Mouse (Mus musculus): ENCODE measurements around the gene Pls1.

Pls1 gene

DNA sequence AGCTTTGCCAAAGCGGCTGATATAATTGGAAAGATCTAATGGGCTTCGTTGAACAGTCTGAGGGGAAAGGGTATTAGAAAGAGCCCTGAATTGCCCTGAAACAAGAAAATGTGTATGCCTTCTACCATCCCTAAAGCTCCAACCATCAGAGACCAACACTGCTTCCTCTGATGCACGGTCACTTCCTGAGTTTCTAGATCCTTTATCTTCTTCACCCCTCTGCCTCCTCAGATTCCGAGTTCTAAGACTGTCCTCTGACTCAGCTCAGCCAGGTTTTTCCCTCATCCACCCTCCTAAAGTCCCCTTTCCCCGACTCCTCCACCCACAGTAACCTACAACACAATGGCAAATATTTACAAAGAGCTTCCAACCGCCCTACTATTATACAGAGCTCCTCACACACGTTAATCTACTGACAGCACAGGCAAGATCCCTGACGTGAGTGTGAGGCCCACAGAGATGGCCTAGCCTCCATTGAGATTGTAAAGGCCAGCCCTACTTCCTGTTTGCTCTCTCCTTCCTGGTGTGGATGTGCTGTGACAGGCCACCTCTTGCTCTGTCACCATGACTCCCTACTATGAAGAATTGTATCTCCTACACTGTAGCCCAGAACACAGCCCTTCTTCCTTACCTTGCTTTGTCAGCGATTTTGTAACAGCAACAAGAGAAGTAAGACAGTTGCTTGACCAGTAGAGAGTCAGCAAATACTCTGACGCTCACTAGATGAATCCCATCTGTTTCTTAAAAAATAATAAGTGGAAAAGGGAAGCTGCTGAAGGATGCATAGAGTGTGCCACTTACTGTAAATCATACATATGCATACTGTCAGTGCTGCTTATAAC is 43.3 kb downstream of the Pls1 start:
- DNase-seq = no peak

DNA sequence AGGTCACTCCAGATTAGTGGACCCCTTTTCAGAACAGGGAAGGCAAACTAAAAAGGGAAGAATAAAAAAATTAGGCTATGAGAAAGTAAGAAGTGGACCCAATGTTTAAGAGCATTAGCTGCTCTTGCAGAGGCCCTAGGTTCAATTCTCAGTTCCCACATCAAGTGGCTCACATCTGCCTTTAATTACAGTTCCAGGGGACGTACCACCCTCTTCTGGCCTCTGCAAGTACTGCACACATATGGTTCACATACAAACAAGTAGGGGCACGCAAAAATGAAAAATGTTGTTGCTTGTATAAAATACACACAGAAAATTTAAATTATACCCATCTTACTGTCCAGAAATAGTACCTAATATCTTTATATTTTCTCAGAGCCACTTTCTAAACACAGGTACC is 48.8 kb downstream of the Pls1 start:
- no peak for DNase-seq

DNA sequence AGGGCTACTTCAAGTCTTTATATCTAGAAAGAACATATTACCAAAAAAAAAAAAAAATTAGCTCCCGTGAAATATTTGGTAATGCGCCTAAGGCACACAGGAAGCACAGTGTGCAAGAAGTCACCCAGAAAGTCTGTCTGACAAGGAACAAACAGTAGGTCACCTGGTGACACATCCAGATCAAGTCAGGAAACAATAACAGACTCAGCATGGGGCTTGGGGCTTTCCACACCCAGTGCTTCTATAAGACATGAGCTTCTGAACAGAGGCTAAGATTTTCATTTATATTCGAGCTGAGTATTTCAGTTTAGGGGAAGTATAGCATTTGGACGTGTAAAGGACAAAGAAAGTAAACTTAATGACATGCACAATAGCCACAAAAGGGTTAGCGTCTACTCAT is 49.3 kb downstream of the Pls1 start:
- DNase-seq = no peak

DNA sequence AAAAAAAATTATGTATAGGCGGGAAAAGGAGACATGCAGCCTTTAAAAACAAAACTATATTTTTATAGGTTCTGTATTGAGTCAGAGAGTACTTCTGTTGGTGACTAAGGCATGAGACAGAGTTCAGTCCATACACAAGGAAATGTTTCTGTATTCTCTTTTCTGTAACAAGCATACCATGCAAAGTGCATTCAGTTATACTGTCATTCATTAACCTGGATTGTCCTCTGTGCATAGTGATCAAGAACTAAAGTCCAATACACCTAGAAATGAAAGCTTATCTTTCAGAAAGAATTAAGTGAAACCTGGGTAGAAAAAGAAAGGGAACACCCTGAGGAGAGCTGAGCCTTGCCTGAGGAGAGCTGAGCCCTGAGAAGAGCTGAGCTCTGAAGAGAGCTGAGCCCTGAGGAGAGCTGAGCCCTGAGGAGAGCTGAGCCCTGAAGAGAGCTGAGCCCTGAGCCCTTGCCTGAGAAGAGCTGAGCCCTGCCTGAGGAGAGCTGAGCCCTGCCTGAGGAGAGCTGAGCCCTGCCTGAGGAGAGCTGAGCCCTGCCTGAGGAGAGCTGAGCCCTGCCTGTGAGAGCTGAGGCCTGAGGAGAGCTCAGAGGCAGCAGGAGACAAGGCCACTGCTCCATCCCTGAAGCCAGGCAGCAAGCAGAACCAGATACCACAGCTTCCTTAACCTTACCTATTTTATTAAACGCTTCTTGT is 49.9 kb downstream of the Pls1 start:
- DNase-seq = no peak

DNA sequence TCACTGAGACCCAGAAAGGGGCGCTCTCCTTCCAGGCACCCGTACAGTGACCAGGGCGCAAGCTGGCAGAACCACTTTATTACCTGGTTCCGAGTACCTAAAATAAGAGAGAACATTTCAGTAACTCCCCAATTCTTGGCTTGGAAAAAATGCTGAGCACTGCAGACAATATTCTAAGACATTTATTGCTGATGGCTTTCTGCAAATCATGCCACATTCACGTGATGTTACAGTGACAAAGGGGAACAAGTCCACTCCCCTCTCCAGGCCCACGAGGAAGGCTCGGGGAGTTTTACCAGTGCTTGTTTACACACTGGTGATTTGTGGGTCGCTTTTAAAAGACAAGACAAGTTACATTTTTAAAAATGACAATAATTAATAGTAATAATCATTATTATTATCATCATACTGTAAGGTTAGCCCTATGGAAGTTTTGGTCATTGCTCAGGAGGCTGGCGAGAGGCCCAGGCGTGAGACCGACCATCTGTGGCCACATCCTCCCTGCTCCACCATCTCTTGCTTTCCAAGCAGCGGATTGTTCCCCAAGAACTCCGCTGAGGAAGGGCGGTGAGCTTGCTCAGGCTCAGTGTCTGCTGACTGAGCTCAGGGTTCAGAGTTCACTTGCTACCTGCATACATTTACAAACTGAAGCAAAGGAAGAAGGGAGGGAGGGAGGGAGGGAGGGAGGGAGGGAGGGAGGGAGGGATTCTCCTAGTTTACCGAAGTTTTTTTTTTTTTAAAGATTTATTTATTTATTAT is 50.9 kb downstream of the Pls1 start:
- peak in 1 of 2 experiments; percentile 13 for DNase-seq

DNA sequence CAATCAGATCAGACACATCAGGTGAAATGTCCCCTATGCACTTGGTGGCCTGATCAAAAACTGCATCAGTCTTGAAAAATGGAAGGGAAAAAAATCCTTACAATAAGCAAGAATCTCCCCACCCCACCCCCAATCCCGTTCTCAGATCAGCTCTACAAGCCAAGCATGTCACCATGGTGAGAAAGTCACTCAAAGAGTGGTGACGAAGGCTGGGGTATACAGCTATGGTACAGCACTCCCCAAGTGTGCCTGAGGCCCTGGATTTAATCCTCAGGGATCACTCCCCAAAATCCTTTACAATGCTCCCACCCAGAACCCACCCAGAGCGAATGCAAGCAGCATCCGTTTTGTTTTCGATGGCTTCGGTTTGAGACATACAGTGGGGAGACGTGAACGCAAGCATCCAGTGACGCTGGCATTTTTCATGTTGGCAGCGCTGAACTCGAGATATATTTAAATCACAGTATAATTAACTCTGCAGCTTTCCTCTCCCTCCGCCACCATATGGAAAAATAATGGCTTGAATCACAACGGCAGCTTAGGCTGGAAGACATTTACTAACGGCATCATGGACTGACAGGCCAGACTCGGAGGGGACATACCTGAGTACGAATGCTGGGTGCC is 60.1 kb downstream of the Pls1 start:
- DNase-seq = no peak

DNA sequence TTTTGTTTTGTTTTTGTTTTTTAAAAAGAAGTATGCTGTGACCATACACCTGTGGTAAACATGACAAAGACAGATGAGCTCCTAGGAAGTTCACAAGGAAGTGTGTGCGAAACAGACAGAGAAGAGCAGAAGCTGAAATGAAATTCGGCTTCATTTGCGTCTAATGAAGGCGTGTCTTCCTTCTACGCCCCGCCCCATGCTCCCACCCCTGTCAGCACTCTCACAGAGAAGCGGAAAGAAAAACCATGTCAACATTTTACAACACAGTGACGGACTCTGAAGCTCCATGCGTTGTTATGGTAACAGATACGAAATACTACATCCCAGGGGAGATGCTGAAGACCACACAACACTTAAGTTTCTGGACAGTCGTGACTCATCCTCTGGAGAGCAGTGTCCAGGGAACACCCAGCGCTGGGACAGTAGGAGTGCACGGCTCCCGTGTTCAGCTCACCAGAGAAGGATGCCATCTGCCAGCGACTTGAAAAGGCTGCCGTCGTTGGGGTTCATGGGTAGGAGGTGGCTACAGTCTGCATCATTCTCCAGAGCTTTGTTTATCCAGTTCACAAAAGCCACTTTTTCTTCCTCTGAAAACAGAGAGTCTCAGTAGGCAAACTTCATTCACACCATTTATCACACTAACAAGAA is 61.3 kb downstream of the Pls1 start:
- DNase-seq = no peak

DNA sequence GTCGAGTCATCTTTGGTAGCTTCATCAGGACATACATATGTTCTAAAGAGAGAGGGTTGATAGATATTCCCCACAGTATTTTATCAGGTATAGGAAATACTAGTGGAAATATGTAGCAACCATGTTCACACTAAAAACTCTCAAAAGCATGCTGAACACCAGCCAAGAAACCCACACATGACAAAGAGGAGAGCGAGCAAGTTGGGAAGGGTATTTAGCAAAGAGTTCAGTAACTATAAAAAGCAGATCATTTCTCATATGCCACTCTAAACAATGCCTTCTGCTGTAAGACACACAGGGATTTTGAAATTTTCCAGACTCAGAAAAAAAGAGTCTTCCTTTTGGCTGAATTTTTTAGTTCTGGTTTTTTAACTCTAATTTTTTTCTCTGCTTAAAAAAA is 73.4 kb downstream of the Pls1 start:
- DNase-seq = no peak

DNA sequence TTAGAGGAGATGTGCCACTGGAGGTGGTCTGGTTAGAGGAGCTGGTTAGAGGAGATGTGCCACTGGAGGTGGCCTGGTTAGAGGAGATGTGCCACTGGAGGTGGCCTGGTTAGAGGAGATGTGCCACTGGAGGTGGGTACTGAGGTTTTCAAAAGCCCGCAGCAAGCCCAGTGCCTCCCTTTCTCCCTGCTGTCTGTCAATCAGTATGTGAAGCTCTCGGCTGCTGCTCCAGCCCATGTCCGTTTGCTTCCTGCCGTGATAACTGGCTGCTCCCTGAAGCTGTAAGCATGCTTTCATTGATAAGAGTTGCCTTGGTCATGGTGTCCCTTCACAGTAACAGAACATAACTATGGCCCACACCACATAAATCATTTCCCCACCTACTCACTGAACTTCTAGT is 81.9 kb downstream of the Pls1 start:
- no peak for DNase-seq

DNA sequence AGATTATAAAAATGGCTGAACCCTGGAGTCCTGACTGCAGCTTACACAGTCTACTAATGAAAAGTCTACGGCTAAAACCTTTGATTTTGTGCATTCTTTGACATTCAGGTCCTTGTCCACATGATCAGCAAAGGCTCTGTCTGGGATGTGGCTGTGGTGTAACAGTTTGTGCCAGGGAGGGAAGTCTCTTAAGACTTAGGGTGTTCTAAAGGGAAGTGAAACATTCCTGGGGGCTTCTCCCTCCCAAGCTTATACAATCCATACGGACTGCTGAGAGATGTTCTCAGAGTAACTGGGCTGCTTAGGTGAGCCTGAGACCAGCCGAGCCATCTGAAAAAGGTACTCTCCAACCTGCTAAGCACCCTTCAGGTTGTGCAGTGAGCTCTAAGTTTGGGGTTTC is 82.9 kb downstream of the Pls1 start:
- no peak for DNase-seq

DNA sequence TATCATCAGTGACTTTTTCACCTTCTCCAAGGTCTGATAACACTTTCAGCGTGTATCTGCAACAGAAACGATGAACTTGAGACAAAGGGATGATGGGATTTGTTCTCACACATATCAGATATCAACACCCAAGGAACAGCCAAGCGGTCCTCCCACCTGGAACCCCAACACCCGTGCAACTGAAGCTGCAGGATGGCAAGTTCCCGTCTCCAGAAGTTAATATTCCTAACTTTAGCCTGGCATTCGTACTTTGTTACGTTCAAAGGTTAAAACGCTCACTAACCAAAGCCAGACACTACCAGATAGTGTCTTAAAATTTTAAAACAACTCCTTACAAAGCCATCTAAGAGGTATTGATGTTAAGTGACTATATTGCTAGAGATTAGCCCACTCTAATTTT is 83.7 kb downstream of the Pls1 start:
- DNase-seq = no peak

DNA sequence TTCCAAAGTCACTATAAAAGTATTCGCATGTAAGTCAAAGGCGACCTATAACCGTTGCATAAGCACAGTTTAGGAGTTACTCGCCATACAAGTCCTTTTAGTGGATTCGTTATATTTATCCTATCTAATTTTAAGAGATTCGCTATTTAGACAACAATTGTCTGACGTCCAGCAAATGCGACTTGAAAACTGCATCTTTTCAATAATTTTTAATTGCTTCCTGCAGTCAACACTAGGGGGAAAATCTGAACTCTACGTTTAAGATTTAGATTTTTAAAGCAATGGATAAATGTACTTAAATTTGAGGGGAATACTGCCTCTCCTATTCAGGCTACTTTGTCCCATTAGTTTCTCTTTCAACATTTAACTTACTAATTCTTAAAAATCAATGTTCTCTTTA is 94.4 kb downstream of the Pls1 start:
- DNase-seq = no peak

DNA sequence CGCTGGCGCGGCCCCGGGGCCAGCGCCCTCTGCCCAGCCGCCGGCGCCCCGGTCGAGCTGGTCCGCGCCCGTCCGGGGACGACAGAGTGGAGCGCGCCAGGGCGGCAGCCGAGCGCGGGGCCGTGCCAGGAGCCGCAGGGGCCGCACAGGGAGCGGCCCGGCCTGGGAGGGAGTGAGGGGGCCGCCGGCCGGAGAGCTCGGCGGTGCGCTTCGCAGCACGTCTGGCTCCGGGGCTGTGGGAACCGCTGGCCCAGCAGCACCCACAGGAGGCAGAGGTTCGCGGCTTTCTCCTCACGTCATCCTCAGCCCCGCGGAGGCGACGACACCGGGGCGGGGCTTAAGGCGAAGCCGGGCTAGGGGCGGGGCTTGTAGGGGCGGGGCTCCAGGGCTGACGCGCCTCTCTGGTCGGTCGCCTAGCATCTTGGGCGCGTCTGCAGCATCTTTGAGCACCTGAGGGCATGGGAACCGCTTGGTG is 95.0 kb downstream of the Pls1 start, which contains the start of gene Trpc1:
Trpc1 (minus strand) TSS at position 339 of the 475 bp plus-strand sequence.
- DNase-seq = peak; percentile 88 to 93

DNA sequence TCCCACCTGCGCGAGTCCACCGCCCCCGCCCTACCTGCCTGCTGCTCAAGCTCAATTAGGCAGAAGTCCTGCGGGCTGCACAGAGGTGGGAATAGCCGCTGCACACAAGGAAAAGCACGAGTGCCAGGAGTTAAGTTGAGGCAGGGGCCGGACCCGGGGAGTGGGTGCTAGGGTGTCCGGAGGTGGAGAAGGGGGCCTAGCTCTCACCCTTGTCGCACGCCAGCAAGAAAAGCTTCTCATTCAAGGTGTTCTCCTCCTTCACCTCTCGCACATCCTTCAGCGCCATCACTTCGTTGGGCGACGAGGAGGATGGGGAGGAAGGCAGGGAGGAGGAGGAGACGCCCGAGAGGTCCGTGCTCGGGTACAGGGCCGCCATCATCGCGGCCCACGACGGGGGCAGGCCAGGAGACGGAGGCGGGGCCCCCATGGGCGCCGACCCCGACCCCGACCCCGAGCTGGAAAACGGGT is 95.6 kb downstream of the Pls1 start:
- peak; percentile 57 to 61 for DNase-seq

DNA sequence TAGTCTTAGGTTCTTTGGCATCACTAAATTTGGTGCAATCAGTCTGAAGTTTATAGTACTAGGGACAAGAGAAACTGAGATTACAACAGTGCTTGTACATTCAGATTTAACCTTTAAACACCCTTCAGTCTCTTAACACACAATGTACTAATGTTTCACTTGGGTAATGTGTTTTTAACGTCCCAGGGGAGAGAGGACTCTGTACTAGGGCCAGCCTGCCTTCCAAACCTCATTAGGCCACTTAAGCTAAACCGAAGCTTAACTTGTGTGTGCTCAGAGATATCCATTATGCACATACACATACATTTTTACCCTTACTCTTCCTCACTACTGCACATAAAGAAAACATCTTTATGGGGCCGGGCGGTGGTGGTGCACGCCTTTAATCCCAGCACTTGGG is 97.8 kb downstream of the Pls1 start:
- DNase-seq = no peak

DNA sequence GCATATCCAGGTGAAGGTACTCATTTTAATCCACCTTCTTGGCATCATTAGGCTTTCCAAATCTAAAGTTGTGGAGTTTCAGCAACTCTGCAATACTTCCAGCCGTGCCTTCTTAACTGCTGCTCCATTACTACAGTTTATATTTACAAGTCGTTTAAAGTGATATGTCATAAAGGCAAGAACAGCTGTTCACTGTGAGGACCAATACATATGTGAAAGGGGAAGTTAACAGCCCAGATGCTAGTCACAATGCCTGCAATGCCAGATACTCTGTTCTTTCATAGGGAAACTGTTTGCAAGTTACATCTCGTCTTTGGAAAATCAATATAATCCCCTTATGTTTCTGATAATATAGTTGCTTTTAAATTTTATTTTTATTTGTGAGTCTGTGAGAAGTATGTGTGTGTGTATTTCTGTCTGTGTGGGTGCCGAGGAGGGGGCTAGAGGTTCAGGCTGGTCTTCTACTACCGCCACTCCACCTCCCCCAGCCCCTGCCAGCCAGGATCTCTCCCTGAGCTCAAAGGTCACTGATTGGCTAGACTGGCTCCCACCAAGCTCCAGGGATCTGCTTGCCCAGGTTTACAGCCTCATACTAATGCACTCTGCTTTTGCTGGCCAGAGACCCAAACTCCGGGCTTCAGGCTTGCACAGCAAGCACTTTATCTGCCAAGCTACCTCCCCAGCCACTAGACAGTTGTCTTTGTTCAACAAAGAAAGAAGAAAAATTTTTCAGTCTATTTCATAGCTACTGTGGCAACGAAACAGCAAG is 100.1 kb downstream of the Pls1 start:
- DNase-seq = peak; percentile 10 to 16

DNA sequence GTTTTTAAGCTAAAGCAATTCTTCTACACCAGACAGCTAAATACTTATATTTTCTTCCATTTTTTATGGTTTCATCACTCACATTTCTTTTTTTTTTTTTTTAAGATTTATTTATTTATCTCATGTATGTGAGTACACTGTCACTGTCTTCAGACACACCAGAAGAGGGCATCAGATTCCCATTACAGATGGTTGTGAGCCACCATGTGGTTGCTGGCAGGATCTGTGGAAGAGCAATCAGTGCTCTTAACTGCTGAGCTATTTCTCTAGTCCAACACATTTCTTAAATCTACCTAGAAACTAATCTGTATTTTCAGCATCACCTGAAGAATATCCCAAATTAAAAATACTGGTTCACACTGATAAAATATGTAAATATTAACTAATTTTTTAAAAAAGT is 108.9 kb downstream of the Pls1 start:
- no peak for DNase-seq

DNA sequence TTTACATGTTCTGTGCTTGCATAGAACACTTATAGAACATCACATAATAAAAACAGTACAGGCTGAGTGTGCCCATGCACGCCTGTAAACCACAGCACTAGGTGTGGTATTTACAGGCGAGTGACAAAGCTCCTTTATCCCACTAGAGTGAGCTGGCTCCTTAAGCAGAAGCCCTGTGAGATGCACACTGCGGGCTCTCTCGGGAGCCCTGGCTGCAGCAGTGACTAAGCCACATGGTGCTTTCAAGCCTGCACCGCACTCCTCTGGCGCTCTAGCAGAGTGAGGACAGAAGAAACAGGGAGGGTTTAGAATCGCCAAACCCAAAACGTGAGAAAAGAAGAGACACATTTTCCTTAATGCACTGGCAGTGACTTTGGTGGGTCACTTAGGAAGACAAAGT is 132.5 kb downstream of the Pls1 start:
- no peak for DNase-seq

DNA sequence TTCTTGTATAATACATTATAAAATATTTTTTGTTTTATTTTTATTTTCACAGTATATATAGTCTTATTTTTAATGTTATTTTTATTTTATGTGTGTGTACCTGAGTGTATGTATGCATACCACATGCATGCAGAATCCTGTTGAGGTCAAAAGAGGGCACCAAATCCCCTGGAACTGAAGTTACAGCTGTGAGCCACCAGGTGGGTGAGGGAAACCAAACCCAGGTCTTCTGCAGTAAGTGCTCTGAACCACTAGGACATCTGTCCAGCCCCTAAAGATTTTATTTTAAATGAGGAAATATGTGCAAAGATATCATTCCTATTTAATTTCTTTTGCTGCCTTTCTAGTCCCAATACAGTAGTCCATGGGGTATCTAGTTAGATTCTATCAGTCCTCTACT is 136.2 kb downstream of the Pls1 start:
- DNase-seq = no peak

DNA sequence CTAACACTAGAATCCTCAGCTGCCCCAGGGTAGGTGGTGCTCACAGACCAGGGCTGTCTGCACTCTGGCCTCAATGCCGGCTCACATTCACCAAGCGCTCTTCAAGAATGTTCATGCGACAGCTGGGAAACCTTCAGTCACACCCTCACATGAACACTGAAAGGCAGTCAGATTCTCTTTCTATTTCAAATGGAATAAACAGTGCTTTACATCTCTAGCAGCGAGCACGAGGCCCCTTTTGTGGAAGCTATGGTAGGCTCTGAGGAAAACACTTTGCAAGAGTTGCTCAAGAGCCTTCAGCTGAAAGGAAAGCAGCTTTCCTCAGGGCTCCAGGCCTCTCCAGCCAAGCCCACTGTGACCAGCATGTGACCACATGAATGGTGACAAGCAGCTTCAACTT is 139.7 kb downstream of the Pls1 start:
- no peak for DNase-seq

DNA sequence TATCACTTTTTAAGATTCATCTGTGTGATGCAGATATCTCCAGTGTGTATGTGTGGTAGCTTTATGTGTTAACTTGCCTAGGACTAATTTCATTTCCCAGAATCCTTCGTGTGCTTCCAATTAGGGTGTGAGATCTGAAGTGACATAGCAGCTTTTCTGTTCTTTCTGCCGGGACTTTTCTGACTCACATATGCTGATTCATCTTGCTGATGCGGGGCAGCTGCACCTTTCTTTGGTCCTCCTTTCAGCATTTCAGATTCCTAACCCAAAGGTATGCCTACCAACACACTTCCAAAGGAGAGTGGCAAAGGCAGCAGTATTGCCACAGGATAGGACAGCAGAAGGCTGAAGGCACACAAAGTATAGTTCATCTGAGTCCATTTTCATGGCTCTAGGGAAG is 141.0 kb downstream of the Pls1 start:
- DNase-seq = no peak
